Mouse (Mus musculus): ENCODE data around the gene Hspa1a. TPM values are rescaled to one million over a fixed set of nuclear protein-coding genes. Genes with fewer than 3 reads are reported as not detected.

Gene Hspa1a
- polyA plus RNA-seq, 1 experiment: 1.9 TPM

DNA sequence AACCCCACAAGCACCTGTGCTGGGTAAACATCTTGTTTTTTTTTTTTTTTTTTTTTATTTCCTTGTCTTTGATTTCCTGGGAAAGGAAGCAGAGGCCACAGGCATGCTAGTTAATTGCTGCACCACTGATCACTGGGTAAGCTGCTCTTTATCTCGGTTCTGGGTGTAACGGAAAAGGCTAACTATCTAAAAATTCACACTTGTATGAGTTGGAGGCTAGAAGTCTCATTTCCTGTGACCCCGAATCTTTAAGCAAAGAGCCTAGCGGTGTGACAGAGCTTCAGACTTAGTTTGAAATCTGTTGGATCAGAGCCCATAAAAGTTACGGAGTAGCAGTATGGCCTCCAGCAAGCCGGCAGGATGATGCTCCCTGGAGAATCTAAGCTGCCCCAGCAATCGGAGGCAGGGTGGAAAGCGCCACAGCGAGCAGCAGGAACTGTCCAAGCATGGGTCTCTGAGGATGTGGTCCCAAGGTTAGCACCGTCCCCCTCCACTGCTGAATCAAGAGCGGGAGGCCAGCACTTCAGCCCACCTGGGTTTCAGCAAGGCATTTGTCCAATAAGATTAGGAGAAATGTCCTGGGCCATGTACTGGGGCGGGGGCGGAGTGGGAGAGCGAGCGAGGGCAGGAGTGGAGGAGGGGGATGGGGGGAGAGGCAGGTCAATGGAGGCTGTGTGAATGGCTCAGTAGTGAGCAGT, 30.5 kb downstream of the Hspa1a start:
- H3K4me1 ChIP-seq (ENCODE audit: control insufficient read depth, insufficient read depth, low read length): peaks cover 5% of the 10 kb centered on the region; the same call in 1 of the 2 replicates
- TF ChIP-seq POLR2A (IDR thresholded peaks at IDR 0.05; ENCODE audit: borderline replicate concordance, control insufficient read depth, low read depth, low read length) (no peak), CTCF (IDR thresholded peaks at IDR 0.05; ENCODE audit: control insufficient read depth, insufficient read depth, low read length) (no peak)
- 56% methylated on average over 15 of the region's 15 CpGs for WGBS
- H3K4me3 ChIP-seq (replicated peaks; ENCODE audit: control insufficient read depth, low read depth, low read length): no peak overlapping the region
- H3K27ac ChIP-seq (ENCODE audit: control insufficient read depth, insufficient read depth, low read depth, low read length, poor library complexity): no peak overlapping the region

GRCm38 (mm10) chr17:34937960-34938505, 33.9 kb downstream of the Hspa1a start:
- H3K4me1 ChIP-seq (ENCODE audit: control insufficient read depth, insufficient read depth, low read length): peaks cover 11% of the 10 kb centered on the region; the same call in 1 of the 2 replicates
- H3K27ac ChIP-seq (ENCODE audit: control insufficient read depth, insufficient read depth, low read depth, low read length, poor library complexity): peak overlapping the region; percentile 69; the same call in 1 of the 2 replicates
- 42% methylated on average over 6 of the region's 6 CpGs for WGBS
- TF ChIP-seq CTCF (IDR thresholded peaks at IDR 0.05; ENCODE audit: control insufficient read depth, insufficient read depth, low read length): no peak
- no peak for TF ChIP-seq POLR2A (IDR thresholded peaks at IDR 0.05; ENCODE audit: borderline replicate concordance, control insufficient read depth, low read depth, low read length)
- H3K4me3 ChIP-seq (replicated peaks; ENCODE audit: control insufficient read depth, low read depth, low read length): no peak overlapping the region

DNA sequence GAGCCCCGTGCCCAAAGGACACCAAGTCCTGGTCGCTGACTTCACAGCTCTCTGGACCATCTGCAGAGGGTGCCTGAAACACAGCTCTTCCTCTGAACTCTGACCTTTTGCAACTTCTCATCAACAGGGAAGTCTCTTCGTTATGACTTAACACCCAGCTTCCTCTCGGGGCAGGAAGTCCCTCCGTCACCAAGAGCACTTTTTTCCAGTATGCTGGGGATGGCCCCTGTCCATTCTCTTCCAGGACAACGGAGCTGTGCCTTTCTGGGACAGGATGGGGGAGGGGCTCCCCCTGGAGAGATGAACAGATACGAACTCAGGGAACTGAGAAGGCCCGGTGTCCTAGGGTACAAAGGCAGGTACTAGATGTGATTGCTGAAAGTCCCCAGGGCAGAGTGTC, 37.1 kb downstream of the Hspa1a start:
- TF ChIP-seq POLR2A (IDR thresholded peaks at IDR 0.05; ENCODE audit: borderline replicate concordance, control insufficient read depth, low read depth, low read length): no peak
- TF ChIP-seq CTCF (IDR thresholded peaks at IDR 0.05; ENCODE audit: control insufficient read depth, insufficient read depth, low read length): no peak
- peak overlapping the region; percentile 5 for H3K4me3 ChIP-seq (replicated peaks; ENCODE audit: control insufficient read depth, low read depth, low read length)
- H3K4me1 ChIP-seq (ENCODE audit: control insufficient read depth, insufficient read depth, low read length): peaks cover 11% of the 10 kb centered on the region; the same call in 1 of the 2 replicates
- WGBS: 36% methylated on average over 8 of the region's 8 CpGs
- peak overlapping the region; percentile 83 for H3K27ac ChIP-seq (ENCODE audit: control insufficient read depth, insufficient read depth, low read depth, low read length, poor library complexity)

- H3K4me3 ChIP-seq (replicated peaks; ENCODE audit: control insufficient read depth, low read depth, low read length): no peak overlapping the region
- 79% methylated on average over 24 of the region's 24 CpGs for WGBS
- H3K4me1 ChIP-seq (ENCODE audit: control insufficient read depth, insufficient read depth, low read length): peaks cover 10% of the 10 kb centered on the region; the same call in 1 of the 2 replicates
- peak overlapping the region; percentile 83 for H3K27ac ChIP-seq (ENCODE audit: control insufficient read depth, insufficient read depth, low read depth, low read length, poor library complexity)
- TF ChIP-seq CTCF (IDR thresholded peaks at IDR 0.05; ENCODE audit: control insufficient read depth, insufficient read depth, low read length) (no peak), POLR2A (IDR thresholded peaks at IDR 0.05; ENCODE audit: borderline replicate concordance, control insufficient read depth, low read depth, low read length) (0 out of 2 replicates have a peak, but pooled peaks have one; percentile 11)
These were observed 37.9 kb downstream of the Hspa1a start for GRCm38 (mm10) chr17:34934031-34934430.

GRCm38 (mm10) chr17:34932287-34932686, 39.7 kb downstream of the Hspa1a start:
- Histone ChIP-seq H3K27ac (ENCODE audit: control insufficient read depth, insufficient read depth, low read depth, low read length, poor library complexity) (peak overlapping the region; percentile 57), H3K4me3 (replicated peaks; ENCODE audit: control insufficient read depth, low read depth, low read length) (peak overlapping the region; percentile 89), H3K4me1 (ENCODE audit: control insufficient read depth, insufficient read depth, low read length) (peaks cover 8% of the 10 kb centered on the region; the same call in 1 of the 2 replicates)
- WGBS: 34% methylated on average over 8 of the region's 8 CpGs
- TF ChIP-seq POLR2A (IDR thresholded peaks at IDR 0.05; ENCODE audit: borderline replicate concordance, control insufficient read depth, low read depth, low read length) (no peak), CTCF (IDR thresholded peaks at IDR 0.05; ENCODE audit: control insufficient read depth, insufficient read depth, low read length) (no peak)

DNA sequence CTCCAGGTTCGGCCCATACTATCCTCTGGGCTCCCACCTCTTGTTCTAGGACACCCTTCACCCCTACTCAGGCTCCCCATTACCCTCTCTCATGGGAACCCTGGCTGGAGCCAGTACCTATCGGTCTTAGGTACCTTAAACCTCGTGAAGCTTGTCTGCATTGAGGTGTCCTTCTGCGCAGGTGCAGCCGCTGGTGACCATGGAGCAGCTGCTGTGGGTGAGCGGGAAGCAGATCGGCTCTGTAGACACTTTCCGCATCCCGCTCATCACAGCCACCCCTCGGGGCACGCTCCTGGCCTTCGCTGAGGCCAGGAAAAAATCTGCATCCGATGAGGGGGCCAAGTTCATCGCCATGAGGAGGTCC, 40.2 kb downstream of the Hspa1a start:
- H3K4me1 ChIP-seq (ENCODE audit: control insufficient read depth, insufficient read depth, low read length): peaks cover 7% of the 10 kb centered on the region; the same call in 1 of the 2 replicates
- TF ChIP-seq POLR2A (IDR thresholded peaks at IDR 0.05; ENCODE audit: borderline replicate concordance, control insufficient read depth, low read depth, low read length): no peak
- no peak for TF ChIP-seq CTCF (IDR thresholded peaks at IDR 0.05; ENCODE audit: control insufficient read depth, insufficient read depth, low read length)
- H3K4me3 ChIP-seq (replicated peaks; ENCODE audit: control insufficient read depth, low read depth, low read length): peak overlapping the region; percentile 89
- peak overlapping the region; percentile 57 for H3K27ac ChIP-seq (ENCODE audit: control insufficient read depth, insufficient read depth, low read depth, low read length, poor library complexity)
- WGBS: 5% methylated on average over 14 of the region's 14 CpGs

DNA sequence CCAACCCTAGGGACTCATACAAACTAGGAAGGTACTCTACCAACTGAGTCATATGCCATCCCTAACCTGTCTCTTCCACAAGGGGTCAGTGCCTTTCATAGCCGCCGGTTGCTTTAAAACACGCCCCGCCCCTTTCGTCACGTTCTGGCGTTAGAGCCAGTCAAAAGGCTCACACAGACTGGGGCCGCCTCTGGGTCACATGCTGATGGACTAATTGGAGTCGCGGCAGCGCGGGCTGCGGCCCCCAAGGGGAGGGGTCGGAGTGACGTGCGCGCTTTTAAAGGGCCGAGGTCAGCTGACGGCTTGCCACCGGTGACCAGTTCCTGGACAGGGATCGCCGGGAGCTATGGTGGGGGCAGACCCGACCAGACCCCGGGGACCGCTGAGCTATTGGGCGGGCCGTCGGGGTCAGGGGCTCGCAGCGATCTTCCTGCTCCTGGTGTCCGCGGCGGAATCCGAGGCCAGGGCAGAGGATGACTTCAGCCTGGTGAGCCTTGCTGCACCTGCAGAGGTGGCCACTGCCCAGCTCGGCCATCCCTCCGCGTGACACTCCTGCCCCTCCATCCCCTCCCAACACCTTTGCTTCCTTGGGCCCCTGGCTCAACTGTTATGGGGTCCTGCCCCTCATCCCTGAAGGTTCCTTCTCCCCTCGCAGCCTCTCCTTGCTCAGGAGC, 40.8 kb downstream of the Hspa1a start, which contains the start of gene Neu1:
TSS of gene Neu1 (plus strand) at position 193 of the 674 bp plus-strand sequence.
- Histone ChIP-seq H3K4me1 (ENCODE audit: control insufficient read depth, insufficient read depth, low read length) (peaks cover 7% of the 10 kb centered on the region; the same call in 1 of the 2 replicates), H3K27ac (ENCODE audit: control insufficient read depth, insufficient read depth, low read depth, low read length, poor library complexity) (peak within 1 kb of the TSS; percentile 57), H3K4me3 (replicated peaks; ENCODE audit: control insufficient read depth, low read depth, low read length) (peak within 1 kb of the TSS; percentile 89)
- TF ChIP-seq POLR2A (IDR thresholded peaks at IDR 0.05; ENCODE audit: borderline replicate concordance, control insufficient read depth, low read depth, low read length): peak; percentile 87
- TF ChIP-seq CTCF (IDR thresholded peaks at IDR 0.05; ENCODE audit: control insufficient read depth, insufficient read depth, low read length): peak; percentile 65
- under 1% methylated on average over 38 of the region's 38 CpGs for WGBS

DNA sequence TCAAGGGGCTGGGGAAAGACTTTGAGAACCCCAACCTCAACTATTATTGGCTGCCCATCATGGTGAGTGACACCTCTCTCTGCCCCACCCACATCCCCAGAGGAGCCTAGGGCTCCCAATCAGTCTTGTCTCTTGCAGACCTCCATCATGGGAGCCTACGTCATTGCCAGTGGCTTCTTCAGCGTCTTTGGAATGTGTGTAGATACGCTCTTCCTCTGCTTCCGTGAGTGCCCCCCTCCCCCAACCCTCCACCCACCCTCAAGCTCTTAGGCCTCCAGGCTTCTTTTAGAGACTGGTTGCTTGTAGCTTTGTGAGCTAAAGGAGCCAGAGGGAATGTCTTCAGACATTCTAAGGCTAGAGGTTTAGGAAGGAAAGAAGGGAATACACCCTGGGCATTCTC, 43.1 kb downstream of the Hspa1a start:
- 85% methylated on average over 4 of the region's 4 CpGs for WGBS
- no peak overlapping the region for H3K27ac ChIP-seq (ENCODE audit: control insufficient read depth, insufficient read depth, low read depth, low read length, poor library complexity)
- H3K4me3 ChIP-seq (replicated peaks; ENCODE audit: control insufficient read depth, low read depth, low read length): no peak overlapping the region
- TF ChIP-seq POLR2A (IDR thresholded peaks at IDR 0.05; ENCODE audit: borderline replicate concordance, control insufficient read depth, low read depth, low read length) (no peak), CTCF (IDR thresholded peaks at IDR 0.05; ENCODE audit: control insufficient read depth, insufficient read depth, low read length) (no peak)
- no peaks in the 10 kb centered on the region; the same call in 1 of the 2 replicates for H3K4me1 ChIP-seq (ENCODE audit: control insufficient read depth, insufficient read depth, low read length)

Data from bone marrow, adult 2 months (tissue).